Mouse (Mus musculus): Measurements from ENCODE around the gene Psma5. TPM values are rescaled to one million over a fixed set of nuclear protein-coding genes. Genes with fewer than 3 reads are reported as not detected.

The Psma5 gene
- polyA plus RNA-seq, 1 experiment = 191 TPM

- H3K36me3 ChIP-seq (ENCODE audit: control insufficient read depth, insufficient read depth) = no peaks in the 10 kb centered on the region
- H3K79me2 ChIP-seq (ENCODE audit: control insufficient read depth, insufficient read depth) = no peaks in the 10 kb centered on the region
- TF ChIP-seq REST (IDR thresholded peaks at IDR 0.05; ENCODE audit: insufficient read depth, insufficient read length) (no peak), E2F4 (IDR thresholded peaks at IDR 0.05; ENCODE audit: insufficient read depth) (no peak), TCF3 (IDR thresholded peaks at IDR 0.05; ENCODE audit: insufficient read length, low read depth) (no peak), MYOG (IDR thresholded peaks at IDR 0.05; ENCODE audit: control insufficient read depth in 1 of 3, insufficient read depth in 1 of 3, insufficient read length in 2 of 3, low read depth in 2 of 3) (no peak), CEBPB (IDR thresholded peaks at IDR 0.05; ENCODE audit: insufficient read depth, poor library complexity, severe bottlenecking) (no peak), POLR2AphosphoS2 (IDR thresholded peaks at IDR 0.05; ENCODE audit: insufficient read length, low read depth) (no peak), TCF12 (IDR thresholded peaks at IDR 0.05; ENCODE audit: insufficient read depth, poor library complexity, severe bottlenecking) (no peak), MYOD1 (IDR thresholded peaks at IDR 0.05; ENCODE audit: control insufficient read depth in 1 of 3, insufficient read length in 2 of 3, low read depth in 2 of 3) (no peak), MAX (IDR thresholded peaks at IDR 0.05; ENCODE audit: low read depth) (no peak)
- peaks cover 6% of the 10 kb centered on the region for H3K27me3 ChIP-seq (ENCODE audit: control insufficient read depth, insufficient read depth, insufficient read length)
- peak overlapping the region; percentile 33 for H3K4me2 ChIP-seq (ENCODE audit: low read depth)
- no peak overlapping the region for H3ac ChIP-seq (ENCODE audit: control insufficient read depth, insufficient read length)
- no peak overlapping the region for H3K4me3 ChIP-seq
Measured at GRCm38 (mm10) chr3:108306387-108306786, 49.7 kb downstream of the Psma5 start.

DNA sequence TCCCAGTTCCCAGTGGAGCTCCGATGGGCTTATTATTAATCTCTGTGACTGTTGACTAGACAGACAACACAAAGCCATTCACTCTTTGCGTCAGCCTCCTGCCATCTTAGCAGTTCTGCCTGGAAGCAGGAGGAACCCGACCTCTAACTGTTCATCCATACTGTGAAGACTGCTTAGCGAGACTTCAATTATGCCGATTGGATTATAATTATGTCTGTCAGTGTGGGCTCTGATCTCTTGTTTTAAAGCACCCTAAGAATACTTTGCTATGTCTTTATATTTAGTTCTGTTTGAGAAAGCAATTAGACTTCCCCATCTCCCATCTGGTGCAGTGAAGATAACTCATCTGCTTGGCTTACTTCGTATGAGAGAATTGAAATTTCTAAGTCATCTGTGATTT, 50.8 kb downstream of the Psma5 start:
- Histone ChIP-seq H3K4me3 (no peak overlapping the region), H3ac (ENCODE audit: control insufficient read depth, insufficient read length) (no peak overlapping the region)

GRCm38 (mm10) chr3:108310921-108311341, 54.2 kb downstream of the Psma5 start:
- H3K79me2 ChIP-seq (ENCODE audit: control insufficient read depth, insufficient read depth) = no peaks in the 10 kb centered on the region
- H3K4me3 ChIP-seq = no peak overlapping the region
- H3K27me3 ChIP-seq (ENCODE audit: control insufficient read depth, insufficient read depth, insufficient read length) = peaks cover 6% of the 10 kb centered on the region
- H3K36me3 ChIP-seq (ENCODE audit: control insufficient read depth, insufficient read depth) = no peaks in the 10 kb centered on the region
- peak in 1 of 3 experiments; percentile 17 for TF ChIP-seq MYOD1 (IDR thresholded peaks at IDR 0.05; ENCODE audit: control insufficient read depth in 1 of 3, insufficient read length in 2 of 3, low read depth in 2 of 3)
- no peak for TF ChIP-seq POLR2A (IDR thresholded peaks at IDR 0.05; ENCODE audit: insufficient read length, low read depth)
- H3ac ChIP-seq (ENCODE audit: control insufficient read depth, insufficient read length) = no peak overlapping the region
- H3K4me2 ChIP-seq (ENCODE audit: low read depth) = no peak overlapping the region

More for the DNA sequence above, 50.8 kb downstream of the Psma5 start:
- H3K27me3 ChIP-seq (ENCODE audit: control insufficient read depth, insufficient read depth, insufficient read length) = peaks cover 6% of the 10 kb centered on the region
- no peak overlapping the region for H3K4me2 ChIP-seq (ENCODE audit: low read depth)
- no peaks in the 10 kb centered on the region for H3K79me2 ChIP-seq (ENCODE audit: control insufficient read depth, insufficient read depth)
- H3K36me3 ChIP-seq (ENCODE audit: control insufficient read depth, insufficient read depth) = no peaks in the 10 kb centered on the region
- TF ChIP-seq MYOD1 (IDR thresholded peaks at IDR 0.05; ENCODE audit: control insufficient read depth in 1 of 3, insufficient read length in 2 of 3, low read depth in 2 of 3) = no peak

- Histone ChIP-seq H3K36me3 (ENCODE audit: control insufficient read depth, insufficient read depth) (no peaks in the 10 kb centered on the region), H3K4me3 (no peak overlapping the region), H3K79me2 (ENCODE audit: control insufficient read depth, insufficient read depth) (no peaks in the 10 kb centered on the region), H3K27me3 (ENCODE audit: control insufficient read depth, insufficient read depth, insufficient read length) (peaks cover 6% of the 10 kb centered on the region), H3K4me2 (ENCODE audit: low read depth) (no peak overlapping the region), H3ac (ENCODE audit: control insufficient read depth, insufficient read length) (no peak overlapping the region)
- TF ChIP-seq TCF12 (IDR thresholded peaks at IDR 0.05; ENCODE audit: insufficient read depth, poor library complexity, severe bottlenecking) (no peak), TCF3 (IDR thresholded peaks at IDR 0.05; ENCODE audit: insufficient read length, low read depth) (no peak), REST (IDR thresholded peaks at IDR 0.05; ENCODE audit: insufficient read depth, insufficient read length) (no peak), MYOD1 (IDR thresholded peaks at IDR 0.05; ENCODE audit: control insufficient read depth in 1 of 3, insufficient read length in 2 of 3, low read depth in 2 of 3) (no peak), E2F4 (IDR thresholded peaks at IDR 0.05; ENCODE audit: insufficient read depth) (no peak)
Measured at GRCm38 (mm10) chr3:108311688-108312087, 55.0 kb downstream of the Psma5 start.

DNA sequence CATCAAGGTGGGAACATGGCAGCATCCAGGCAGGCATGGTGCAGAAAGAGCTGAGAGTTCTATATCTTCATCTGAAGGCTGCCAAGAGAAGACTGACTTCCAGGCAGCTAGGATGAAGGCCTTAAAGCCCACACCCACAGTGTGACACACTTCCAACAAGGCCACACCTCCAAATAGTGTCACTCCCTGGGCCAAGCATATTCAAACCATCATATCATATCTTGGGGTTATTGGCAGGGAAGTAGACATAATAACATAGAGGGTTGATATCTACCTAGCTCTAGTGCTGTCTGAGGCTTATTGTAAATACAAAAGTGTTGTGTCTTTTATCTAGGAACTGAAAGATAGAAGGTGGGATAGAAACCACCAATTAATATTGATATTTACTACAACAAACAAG, 55.7 kb downstream of the Psma5 start:
- Histone ChIP-seq H3K4me2 (ENCODE audit: low read depth) (no peak overlapping the region), H3K79me2 (ENCODE audit: control insufficient read depth, insufficient read depth) (no peaks in the 10 kb centered on the region), H3K4me3 (no peak overlapping the region), H3ac (ENCODE audit: control insufficient read depth, insufficient read length) (no peak overlapping the region), H3K27me3 (ENCODE audit: control insufficient read depth, insufficient read depth, insufficient read length) (peaks cover 6% of the 10 kb centered on the region), H3K36me3 (ENCODE audit: control insufficient read depth, insufficient read depth) (no peaks in the 10 kb centered on the region)
- no peak for TF ChIP-seq TCF3 (IDR thresholded peaks at IDR 0.05; ENCODE audit: insufficient read length, low read depth)
- no peak for TF ChIP-seq E2F4 (IDR thresholded peaks at IDR 0.05; ENCODE audit: insufficient read depth)
- no peak for TF ChIP-seq USF1 (IDR thresholded peaks at IDR 0.05; ENCODE audit: low read depth)
- TF ChIP-seq REST (IDR thresholded peaks at IDR 0.05; ENCODE audit: insufficient read depth, insufficient read length) = no peak
- no peak for TF ChIP-seq POLR2A (IDR thresholded peaks at IDR 0.05; ENCODE audit: insufficient read length, low read depth)
- no peak for TF ChIP-seq POLR2AphosphoS2 (IDR thresholded peaks at IDR 0.05; ENCODE audit: insufficient read length, low read depth)
- TF ChIP-seq MAX (IDR thresholded peaks at IDR 0.05; ENCODE audit: low read depth) = no peak
- TF ChIP-seq TCF12 (IDR thresholded peaks at IDR 0.05; ENCODE audit: insufficient read depth, poor library complexity, severe bottlenecking) = no peak

DNA sequence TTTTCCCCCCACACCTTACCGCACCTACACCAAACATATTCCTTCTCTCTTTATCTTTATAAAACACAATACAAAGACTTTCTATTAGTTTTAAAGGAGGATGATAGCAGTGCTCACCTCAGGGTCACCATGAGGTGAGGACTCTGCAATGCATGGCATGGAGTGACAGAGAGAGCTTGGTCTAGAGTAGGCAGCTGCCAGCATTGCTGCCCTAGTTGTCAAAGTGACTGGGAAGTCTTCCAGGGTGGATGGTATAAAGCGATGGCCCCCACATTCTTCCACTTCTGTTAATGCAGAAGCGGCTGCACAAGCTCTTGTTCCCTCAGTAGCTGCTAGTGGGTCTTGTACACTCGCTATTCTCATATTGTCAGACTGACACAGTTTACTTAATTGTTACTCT, 56.4 kb downstream of the Psma5 start:
- Histone ChIP-seq H3K79me2 (ENCODE audit: control insufficient read depth, insufficient read depth) (no peaks in the 10 kb centered on the region), H3K4me3 (no peak overlapping the region), H3K4me2 (ENCODE audit: low read depth) (peak overlapping the region; percentile 30), H3K36me3 (ENCODE audit: control insufficient read depth, insufficient read depth) (no peaks in the 10 kb centered on the region), H3ac (ENCODE audit: control insufficient read depth, insufficient read length) (no peak overlapping the region), H3K27me3 (ENCODE audit: control insufficient read depth, insufficient read depth, insufficient read length) (peaks cover 6% of the 10 kb centered on the region)
- no peak for TF ChIP-seq TCF3 (IDR thresholded peaks at IDR 0.05; ENCODE audit: insufficient read length, low read depth)

All from myocyte (in vitro differentiated cells).